Mouse (Mus musculus) spleen, adult 18-20 months (tissue): ENCODE data around the gene Vmn1r195.
"Not testable (repeated sequence)": the region's sequence is repeated elsewhere in the genome, so short reads cannot be mapped to it uniquely, and the experiment has no call there.

Experiments used
- DNase-seq, 2 experiments: peaks; one replicate each; pipeline ENCODE4 v3.0.0; 2022; ENCODE audit warnings: mixed read lengths in 2 of 2

Vmn1r195 gene

GRCm38 (mm10) chr13:22270222-22270621 lies at the start of gene Vmn1r195:
TSS of gene Vmn1r195 (plus strand) at chr13:22270522.
- DNase-seq, result not testable (repeated sequence)

GRCm38 (mm10) chr13:22223060-22223459 lies 47.3 kb upstream of the Vmn1r195 start, which contains the start of gene Vmn1r193:
TSS of gene Vmn1r193 (minus strand) at chr13:22223160.
- DNase-seq, result not testable (repeated sequence)

GRCm38 (mm10) chr13:22243915-22244314 lies 26.4 kb upstream of the Vmn1r195 start, which contains the start of gene Vmn1r194:
TSS of gene Vmn1r194 (plus strand) at chr13:22244215.
- DNase-seq, result no peak

GRCm38 (mm10) chr13:22271721-22272120 lies 1.4 kb downstream of the Vmn1r195 start:
- DNase-seq, result no peak

GRCm38 (mm10) chr13:22284578-22284977 lies 14.3 kb downstream of the Vmn1r195 start:
- DNase-seq, result no peak

GRCm38 (mm10) chr13:22289620-22290019 lies 19.3 kb downstream of the Vmn1r195 start, which contains the start of gene Vmn1r196:
TSS of gene Vmn1r196 (plus strand) at chr13:22289920.
- no peak for DNase-seq

GRCm38 (mm10) chr13:22308075-22308474 lies 37.8 kb downstream of the Vmn1r195 start:
- not testable (repeated sequence) for DNase-seq

- no peak for DNase-seq
These were observed 45.0 kb downstream of the Vmn1r195 start for GRCm38 (mm10) chr13:22315361-22315760.

- no peak for DNase-seq
These were observed 47.0 kb downstream of the Vmn1r195 start for GRCm38 (mm10) chr13:22317366-22317765.

- DNase-seq, result no peak
These were observed 49.8 kb downstream of the Vmn1r195 start for GRCm38 (mm10) chr13:22320091-22320490.

- DNase-seq, result no peak
These were observed 54.0 kb downstream of the Vmn1r195 start, which contains the start of gene Vmn1r197 for GRCm38 (mm10) chr13:22324289-22324688. TSS of gene Vmn1r197 (plus strand) at chr13:22324589.
